Comparison of ENCODE assay signal across 10 mouse cellular contexts in the genomic region with DNA sequence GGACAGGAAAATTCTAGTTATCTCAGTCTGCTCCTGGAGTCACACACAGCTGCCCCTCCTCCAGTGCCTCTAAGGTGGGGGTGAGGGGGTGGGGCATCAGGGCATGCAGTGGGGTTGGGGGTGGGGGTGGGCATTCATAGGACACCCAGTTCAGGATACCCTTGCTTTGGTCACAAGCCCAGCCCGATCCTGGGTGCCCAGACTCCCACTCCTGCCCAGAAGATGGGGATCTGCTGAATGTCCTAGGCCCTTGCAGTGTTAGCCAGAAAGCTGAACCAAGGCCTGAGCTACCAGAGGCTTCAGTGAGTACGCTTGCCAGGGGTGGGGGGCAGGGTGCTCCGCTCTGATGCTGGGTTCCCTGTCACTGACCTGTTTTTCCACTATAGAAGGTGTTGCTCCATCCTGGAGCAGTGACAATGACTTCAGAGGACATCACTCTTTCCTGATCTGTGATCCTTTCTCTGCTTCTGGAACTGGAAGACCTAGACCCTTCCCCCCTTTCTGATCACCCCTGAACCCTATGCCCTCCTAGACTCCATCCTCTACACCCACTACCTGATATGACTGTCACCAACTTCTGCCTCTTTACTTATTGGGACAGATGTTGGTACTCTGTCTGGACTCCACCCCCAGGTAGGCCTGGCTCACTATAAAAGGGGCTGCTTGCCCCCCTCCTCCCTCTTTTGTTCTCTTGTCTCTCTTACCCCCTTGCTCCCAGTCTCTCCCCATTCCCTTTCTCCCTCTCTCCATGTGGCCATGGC.
DNase-seq lines count a peak whose midpoint lies in the region; ATAC-seq and TF ChIP-seq lines count a peak whose summit lies in the region.
"Had no signal": no experiment of that assay in that cellular context is flagged by ENCODE, and none has a peak within 500 bp of the region (broad histone marks: within the 10 kb centered on the region; RNA-seq: fewer than 3 reads in every experiment).

No protein-coding gene starts in this region.

- peak overlapping the region; percentile 20; the same call in 1 of the 2 replicates for H3K9ac ChIP-seq in hindbrain, embryonic 12.5 days
- H3K9ac ChIP-seq in midbrain, postnatal 0 days (replicated peaks; ENCODE audit: low read length, poor library complexity, severe bottlenecking) = no peak overlapping the region; the same call in 1 of the 2 replicates
- H3K9ac ChIP-seq: embryonic facial prominence, embryonic 12.5 days; liver, embryonic 13.5 days had no signal

- no peaks in the 10 kb centered on the region for H3K27me3 ChIP-seq in hindbrain, embryonic 12.5 days
- no peaks in the 10 kb centered on the region for H3K27me3 ChIP-seq in midbrain, postnatal 0 days (ENCODE audit: insufficient read depth, low read length)
- H3K27me3 ChIP-seq: embryonic facial prominence, embryonic 12.5 days; liver, embryonic 13.5 days had no signal

- peak; percentile 69 for ATAC-seq in hindbrain, embryonic 12.5 days (ENCODE audit: low FRiP score)
- peak; percentile 76 for ATAC-seq in midbrain, postnatal 0 days (ENCODE audit: low FRiP score)
- ATAC-seq in monocyte, adult 5-6 weeks (replicated peaks; ENCODE audit: insufficient number of reproducible peaks, low FRiP score, low TSS enrichment, poor library complexity, severe bottlenecking) = no peak

- no peak overlapping the region for H3K4me2 ChIP-seq in hindbrain, embryonic 12.5 days (replicated peaks)
- no peak overlapping the region for H3K4me2 ChIP-seq in midbrain, postnatal 0 days (ENCODE audit: low read depth, low read length, poor library complexity, severe bottlenecking)
- H3K4me2 ChIP-seq: embryonic facial prominence, embryonic 12.5 days; liver, embryonic 13.5 days had no signal

- no peak overlapping the region for H3K4me3 ChIP-seq in hindbrain, embryonic 12.5 days
- H3K4me3 ChIP-seq in midbrain, postnatal 0 days (ENCODE audit: low read depth, low read length) = no peak overlapping the region
- H3K4me3 ChIP-seq: embryonic facial prominence, embryonic 12.5 days; liver, embryonic 13.5 days had no signal

- no peaks in the 10 kb centered on the region; the same call in 1 of the 2 replicates for H3K4me1 ChIP-seq in hindbrain, embryonic 12.5 days
- no peaks in the 10 kb centered on the region for H3K4me1 ChIP-seq in midbrain, postnatal 0 days (ENCODE audit: insufficient read depth, low read length)
- H3K4me1 ChIP-seq: embryonic facial prominence, embryonic 12.5 days; liver, embryonic 13.5 days had no signal

- no peak for TF ChIP-seq CTCF in midbrain, postnatal 0 days (IDR thresholded peaks at IDR 0.05)

- H3K36me3 ChIP-seq in hindbrain, embryonic 12.5 days = no peaks in the 10 kb centered on the region
- H3K36me3 ChIP-seq in midbrain, postnatal 0 days (ENCODE audit: insufficient read depth, low read length) = no peaks in the 10 kb centered on the region
- H3K36me3 ChIP-seq: embryonic facial prominence, embryonic 12.5 days; liver, embryonic 13.5 days had no signal

- H3K27ac ChIP-seq in hindbrain, embryonic 12.5 days = no peak overlapping the region
- H3K27ac ChIP-seq in midbrain, postnatal 0 days (ENCODE audit: low read depth, low read length) = no peak overlapping the region
- H3K27ac ChIP-seq: embryonic facial prominence, embryonic 12.5 days; liver, embryonic 13.5 days had no signal

- WGBS in hindbrain, embryonic 12.5 days = 61% methylated on average over 3 of the region's 3 CpGs
- 62% methylated on average over 3 of the region's 3 CpGs for WGBS in midbrain, postnatal 0 days

- DNase-seq in embryo, embryonic 9.5 days (ENCODE audit: extremely low spot score) = peak; percentile 3
- DNase-seq in embryo, embryonic 11 days = no peak
- DNase-seq in cerebellum, postnatal 14 days = peak; percentile 32 to 58
- DNase-seq in midbrain, postnatal 0 days (ENCODE audit: low spot score) = no peak
- no peak for DNase-seq in frontal cortex, postnatal 14 days (ENCODE audit: low spot score in 2 of 2)
- DNase-seq in urinary bladder, adult 2 months (ENCODE audit: low spot score) = no peak
- DNase-seq: liver, embryonic 13.5 days had no signal

- H3K9me3 ChIP-seq in hindbrain, embryonic 12.5 days (replicated peaks) = no peaks in the 10 kb centered on the region
- H3K9me3 ChIP-seq in midbrain, postnatal 0 days (ENCODE audit: low read length) = no peaks in the 10 kb centered on the region
- H3K9me3 ChIP-seq: embryonic facial prominence, embryonic 12.5 days; liver, embryonic 13.5 days had no signal

Comparison
In these comparisons a context has a peak if more than half of its experiments do, and no peak if none do; other contexts are left out.
1. DNase-seq: peak in embryo, embryonic 9.5 days (single experiment) and cerebellum, postnatal 14 days (2 of 2); none in embryo, embryonic 11 days (single experiment), midbrain, postnatal 0 days (single experiment), frontal cortex, postnatal 14 days (0 of 2) and urinary bladder, adult 2 months (single experiment).